Mouse (Mus musculus) adipocyte (in vitro differentiated cells): Measurements from ENCODE around the gene Kars.

Source experiments
- DNase-seq: peaks from one replicate; pipeline ENCODE4 v3.0.0-alpha.2; 2016; ENCODE audit warnings: low spot score

Gene Kars

DNA sequence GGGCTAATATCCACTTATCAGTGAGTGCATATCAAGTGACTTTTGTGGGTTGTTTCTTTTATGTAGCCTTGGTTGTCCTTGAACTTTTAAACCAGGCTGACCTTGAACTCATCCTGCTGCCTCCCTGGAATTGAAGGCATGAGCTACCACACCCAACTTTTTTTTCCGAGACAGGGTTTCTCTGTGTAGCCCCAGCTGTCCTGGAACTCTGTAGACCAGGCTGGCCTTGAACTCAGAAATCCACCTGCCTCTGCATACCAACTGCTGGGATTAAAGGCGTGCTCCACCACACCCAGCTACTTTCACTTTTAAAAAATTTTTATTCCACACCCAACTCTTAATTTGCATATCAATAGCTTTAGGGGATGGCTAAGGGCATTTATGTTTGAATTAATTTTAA is 67.6 kb downstream of the Kars start:
- no peak for DNase-seq
